Mouse (Mus musculus) limb, embryonic 14.5 days (tissue): ENCODE results near the gene Rnf41. TPM values are rescaled to one million over a fixed set of nuclear protein-coding genes. Genes with fewer than 3 reads are reported as not detected.
A peak's percentile ranks its signal among the peaks of the same experiment; 100 is the strongest.

Source experiments
- ATAC-seq: fragments of 200-750 bp; cut with Nextera tagmentation; 2 replicates; pipeline ENCODE4 v1.8.0; 2017; ENCODE audit warnings: low read depth, moderate number of reproducible peaks, moderate TSS enrichment; ENCODE audit not compliant: low FRiP score
- DNase-seq: peaks from one replicate; pipeline ENCODE4 v3.0.0-alpha.2; 2015; ENCODE audit warnings: low spot score
- H3K27ac ChIP-seq: fragments of 300-500 bp; sonication (generic); replicated peaks from 2 replicates; pipeline ENCODE4 v1.5.1; 2014; ENCODE audit warnings: low read depth, mild to moderate bottlenecking, low read length, moderate library complexity, mixed read lengths
- H3K27me3 ChIP-seq: fragments of 300-500 bp; sonication (generic); 2 replicates; pipeline ENCODE4 v1.6.1; 2014; ENCODE audit warnings: low read length, mixed read lengths; ENCODE audit not compliant: control insufficient read depth, insufficient read depth
- H3K36me3 ChIP-seq: fragments of 300-500 bp; sonication (generic); 2 replicates; pipeline ENCODE4 v1.6.1; 2014; ENCODE audit warnings: mild to moderate bottlenecking, low read length, moderate library complexity, mixed read lengths; ENCODE audit not compliant: control insufficient read depth, insufficient read depth
- H3K4me1 ChIP-seq: fragments of 300-500 bp; sonication (generic); 2 replicates; pipeline ENCODE4 v1.6.1; 2014; ENCODE audit warnings: antibody characterized with exemption, low read length, mixed read lengths; ENCODE audit not compliant: control insufficient read depth, insufficient read depth
- H3K4me2 ChIP-seq: fragments of 300-500 bp; sonication (generic); replicated peaks from 2 replicates; pipeline ENCODE4 v1.6.1; 2014; ENCODE audit warnings: low read depth, mild to moderate bottlenecking, low read length, moderate library complexity; ENCODE audit not compliant: severe bottlenecking
- H3K4me3 ChIP-seq: fragments of 300-500 bp; sonication (generic); replicated peaks from 2 replicates; pipeline ENCODE4 v1.5.1; 2014; ENCODE audit warnings: low read length
- H3K9ac ChIP-seq: fragments of 300-500 bp; sonication (generic); 2 replicates; pipeline ENCODE4 v1.6.1; 2014; ENCODE audit warnings: mild to moderate bottlenecking, low read depth, low read length, moderate library complexity; ENCODE audit not compliant: severe bottlenecking
- H3K9me3 ChIP-seq: fragments of 300-500 bp; sonication (generic); 2 replicates; pipeline ENCODE4 v1.6.1; 2016; ENCODE audit warnings: low read length; ENCODE audit not compliant: control insufficient read depth
- POLR2A ChIP-seq: fragments of 200-500 bp; IDR thresholded peaks from 2 replicates; pipeline ENCODE4 v1.8.0; 2012; ENCODE audit warnings: inconsistent platforms, mild to moderate bottlenecking, moderate library complexity, borderline replicate concordance; ENCODE audit not compliant: insufficient read depth, insufficient read length; ENCODE audit errors: extremely low read depth
- WGBS: fragments of 180-500 bp; shearing (Covaris S2); extraction: QIAGEN DNeasy Blood & Tissue Kit; methylation state at CpG from one replicate; pipeline ENCODE4 v1.1.7; 2014; 5-methylcytosine and 5-hydroxymethylcytosine counted together
- polyA plus RNA-seq, 2 experiments: library from polyadenylated mRNA; depleted of rRNA in 1 of 2; stranded (reverse) in 1 of 2; unstranded in 1 of 2; fragments of >200 nt; fragmentation: Nextera tagmentation in 1 of 2; extraction: Ambion mirVana in 1 of 2; gene quantifications; 2 replicates each; pipeline versions ENCODE4 v1.2.1 to v1.2.3; 2012 to 2014

The Rnf41 gene
- polyA plus RNA-seq, 2 experiments: 35.7 to 37.0 TPM

- WGBS: 93% methylated on average over 22 of the region's 22 CpGs
- ATAC-seq (no peak), DNase-seq (no peak)
- Histone ChIP-seq H3K9ac (no peak overlapping the region; the same call in 1 of the 2 replicates), H3K36me3 (peaks cover 84% of the 10 kb centered on the region), H3K4me3 (no peak overlapping the region), H3K27me3 (no peaks in the 10 kb centered on the region), H3K27ac (no peak overlapping the region), H3K4me2 (no peak overlapping the region), H3K4me1 (peaks cover 10% of the 10 kb centered on the region; the same call in 1 of the 2 replicates), H3K9me3 (no peaks in the 10 kb centered on the region)
- TF ChIP-seq POLR2A: no peak
Observed at GRCm38 (mm10) chr10:128487861-128488712, 76.6 kb downstream of the Rnf41 start.

- H3K4me1 ChIP-seq: peaks cover 10% of the 10 kb centered on the region; the same call in 1 of the 2 replicates
- DNase-seq (no peak), ATAC-seq (no peak)
- 71% methylated on average over 4 of the region's 4 CpGs for WGBS
- H3K36me3 ChIP-seq: peaks cover 78% of the 10 kb centered on the region
- no peak overlapping the region for H3K9ac ChIP-seq
- no peak overlapping the region for H3K4me3 ChIP-seq
- no peak overlapping the region for H3K27ac ChIP-seq
- no peak for TF ChIP-seq POLR2A
- no peaks in the 10 kb centered on the region for H3K27me3 ChIP-seq
- H3K4me2 ChIP-seq: no peak overlapping the region
- H3K9me3 ChIP-seq: no peaks in the 10 kb centered on the region
Observed at GRCm38 (mm10) chr10:128488776-128489175, 77.3 kb downstream of the Rnf41 start.

- Histone ChIP-seq H3K27me3 (no peaks in the 10 kb centered on the region), H3K27ac (no peak overlapping the region), H3K9me3 (no peaks in the 10 kb centered on the region), H3K36me3 (peaks cover 72% of the 10 kb centered on the region), H3K4me2 (no peak overlapping the region), H3K9ac (no peak overlapping the region), H3K4me1 (peaks cover 10% of the 10 kb centered on the region; the same call in 1 of the 2 replicates), H3K4me3 (no peak overlapping the region)
- WGBS: 72% methylated on average over 5 of the region's 5 CpGs
- no peak for DNase-seq
- ATAC-seq: no peak
- TF ChIP-seq POLR2A: no peak
Observed at GRCm38 (mm10) chr10:128489380-128489779, 77.9 kb downstream of the Rnf41 start.

GRCm38 (mm10) chr10:128489785-128490184 is 78.3 kb downstream of the Rnf41 start:
- Histone ChIP-seq H3K27ac (no peak overlapping the region; the same call in 1 of the 2 replicates), H3K4me2 (no peak overlapping the region)
- 49% methylated on average over 4 of the region's 4 CpGs for WGBS

GRCm38 (mm10) chr10:128490232-128490631 is 78.8 kb downstream of the Rnf41 start:
- no peaks in the 10 kb centered on the region for H3K27me3 ChIP-seq
- peaks cover 17% of the 10 kb centered on the region for H3K4me1 ChIP-seq
- ATAC-seq: no peak
- no peaks in the 10 kb centered on the region for H3K9me3 ChIP-seq
- no peak overlapping the region for H3K9ac ChIP-seq
- H3K4me2 ChIP-seq: no peak overlapping the region
- 61% methylated on average over 5 of the region's 5 CpGs for WGBS
- H3K36me3 ChIP-seq: peaks cover 65% of the 10 kb centered on the region
- DNase-seq: peak; percentile 32
- no peak overlapping the region for H3K4me3 ChIP-seq
- TF ChIP-seq POLR2A: no peak
- no peak overlapping the region; the same call in 1 of the 2 replicates for H3K27ac ChIP-seq

More at GRCm38 (mm10) chr10:128489785-128490184, 78.3 kb downstream of the Rnf41 start:
- Histone ChIP-seq H3K4me1 (peaks cover 13% of the 10 kb centered on the region), H3K27me3 (no peaks in the 10 kb centered on the region), H3K9ac (no peak overlapping the region), H3K9me3 (no peaks in the 10 kb centered on the region), H3K36me3 (peaks cover 68% of the 10 kb centered on the region), H3K4me3 (no peak overlapping the region)
- ATAC-seq (no peak), DNase-seq (no peak)
- TF ChIP-seq POLR2A: no peak
